Mouse (Mus musculus): Measurements from ENCODE around the gene Cisd2. TPM values are rescaled to one million over a fixed set of nuclear protein-coding genes. Genes with fewer than 3 reads are reported as not detected.

The Cisd2 gene
- 6.5 and 6.7 TPM in 2 replicates for polyA plus RNA-seq (2012; rRNA removed)

DNA sequence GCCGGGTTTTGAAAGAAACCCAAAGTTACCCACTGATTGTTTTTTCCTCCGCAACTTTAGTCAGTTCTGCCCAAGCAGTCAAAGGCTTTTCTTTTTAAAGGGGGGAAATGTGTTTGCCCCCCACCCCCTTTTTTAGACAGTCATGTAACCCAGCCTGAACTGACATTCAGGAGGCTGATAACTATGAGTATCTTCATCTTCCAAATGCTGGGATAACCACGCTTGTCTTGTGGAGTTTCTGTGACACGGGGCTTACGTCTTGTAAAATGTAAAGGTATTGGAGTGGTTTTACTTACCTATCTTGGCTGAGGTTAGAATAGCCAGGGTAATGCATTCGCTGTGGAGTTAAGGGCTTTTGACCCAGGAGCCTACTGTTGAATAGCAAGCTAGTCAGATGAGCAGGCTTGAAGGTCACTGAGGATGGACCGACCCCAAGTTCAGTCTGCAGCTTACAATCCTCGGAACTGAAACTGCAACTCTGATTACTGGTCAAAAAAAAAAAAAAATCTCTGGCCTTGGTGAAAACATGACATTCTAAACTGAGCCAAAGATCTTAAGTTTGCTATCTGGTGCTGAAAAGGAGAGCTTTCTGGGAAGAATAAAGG is at the start of gene Cisd2:
Cisd2 (minus strand) TSS at position 318 of the 605 bp plus-strand sequence.
- H3K4me3 ChIP-seq (ENCODE audit: control insufficient read depth, low read depth, low read length) = peak within 1 kb of the TSS; percentile 86
- H3K36me3 ChIP-seq (ENCODE audit: control insufficient read depth, insufficient read depth, low read length) = no peaks in the 10 kb centered on the region
- no peaks in the 10 kb centered on the region for H3K27me3 ChIP-seq (ENCODE audit: control insufficient read depth, insufficient read depth, low read length)
- peaks cover 2% of the 10 kb centered on the region; the same call in 1 of the 2 replicates for H3K4me1 ChIP-seq (ENCODE audit: control insufficient read depth, insufficient read depth, low read length)
- peak within 1 kb of the TSS; percentile 95 for H3K27ac ChIP-seq (ENCODE audit: control insufficient read depth, insufficient read depth, low read depth, low read length)
- no peak for TF ChIP-seq CTCF (IDR thresholded peaks at IDR 0.05; ENCODE audit: control insufficient read depth, insufficient read depth, insufficient replicate concordance, low read depth, low read length)
- TF ChIP-seq POLR2A (IDR thresholded peaks at IDR 0.05; ENCODE audit: control insufficient read depth, low read depth, low read length) = no peak

DNA sequence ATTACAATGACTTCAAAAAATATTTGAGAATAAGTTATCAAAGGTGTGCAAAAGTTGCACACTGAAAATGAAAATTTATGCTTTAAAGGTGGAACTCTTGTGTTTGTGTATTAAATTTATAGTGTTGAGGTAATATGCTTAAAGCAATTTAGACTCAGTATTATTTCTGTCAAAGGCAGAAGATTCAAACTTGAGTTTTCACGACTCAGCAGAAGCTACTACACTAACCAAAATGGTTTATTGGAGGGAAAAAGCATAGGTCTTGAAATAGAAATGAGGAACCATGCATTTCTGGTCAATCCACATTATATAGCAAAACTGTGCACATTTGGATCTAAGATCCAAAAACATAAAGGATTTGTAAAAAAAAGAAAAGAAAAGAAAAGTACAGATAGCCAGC is 47.1 kb upstream of the Cisd2 start:
- Histone ChIP-seq H3K4me3 (ENCODE audit: control insufficient read depth, low read depth, low read length) (no peak overlapping the region), H3K4me1 (ENCODE audit: control insufficient read depth, insufficient read depth, low read length) (no peaks in the 10 kb centered on the region), H3K27me3 (ENCODE audit: control insufficient read depth, insufficient read depth, low read length) (no peaks in the 10 kb centered on the region), H3K36me3 (ENCODE audit: control insufficient read depth, insufficient read depth, low read length) (no peaks in the 10 kb centered on the region), H3K27ac (ENCODE audit: control insufficient read depth, insufficient read depth, low read depth, low read length) (no peak overlapping the region)
- no peak for TF ChIP-seq CTCF (IDR thresholded peaks at IDR 0.05; ENCODE audit: control insufficient read depth, insufficient read depth, insufficient replicate concordance, low read depth, low read length)
- TF ChIP-seq POLR2A (IDR thresholded peaks at IDR 0.05; ENCODE audit: control insufficient read depth, low read depth, low read length) = no peak

DNA sequence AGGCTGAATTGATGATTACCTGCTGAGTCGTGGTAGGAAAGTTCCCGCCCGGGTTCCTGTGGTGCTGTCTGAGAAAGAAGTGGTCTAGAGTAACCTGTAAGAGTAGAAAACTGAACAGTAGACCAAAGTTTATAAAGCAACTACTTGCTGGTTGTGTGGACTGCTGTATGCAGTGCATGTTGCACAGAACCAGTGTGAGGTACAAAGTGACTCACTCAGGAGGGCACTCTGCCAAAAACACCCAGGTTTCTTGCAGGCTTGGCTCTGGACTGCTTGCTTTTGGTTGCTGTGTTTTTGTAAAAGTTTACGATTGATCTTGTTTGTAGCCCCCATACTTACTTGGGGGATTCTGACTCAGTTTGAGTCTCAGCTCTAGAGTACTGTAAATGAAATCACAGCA is 46.2 kb upstream of the Cisd2 start:
- Histone ChIP-seq H3K27me3 (ENCODE audit: control insufficient read depth, insufficient read depth, low read length) (no peaks in the 10 kb centered on the region), H3K4me3 (ENCODE audit: control insufficient read depth, low read depth, low read length) (no peak overlapping the region), H3K27ac (ENCODE audit: control insufficient read depth, insufficient read depth, low read depth, low read length) (no peak overlapping the region), H3K36me3 (ENCODE audit: control insufficient read depth, insufficient read depth, low read length) (no peaks in the 10 kb centered on the region), H3K4me1 (ENCODE audit: control insufficient read depth, insufficient read depth, low read length) (no peaks in the 10 kb centered on the region)
- TF ChIP-seq POLR2A (IDR thresholded peaks at IDR 0.05; ENCODE audit: control insufficient read depth, low read depth, low read length) = no peak
- no peak for TF ChIP-seq CTCF (IDR thresholded peaks at IDR 0.05; ENCODE audit: control insufficient read depth, insufficient read depth, insufficient replicate concordance, low read depth, low read length)

DNA sequence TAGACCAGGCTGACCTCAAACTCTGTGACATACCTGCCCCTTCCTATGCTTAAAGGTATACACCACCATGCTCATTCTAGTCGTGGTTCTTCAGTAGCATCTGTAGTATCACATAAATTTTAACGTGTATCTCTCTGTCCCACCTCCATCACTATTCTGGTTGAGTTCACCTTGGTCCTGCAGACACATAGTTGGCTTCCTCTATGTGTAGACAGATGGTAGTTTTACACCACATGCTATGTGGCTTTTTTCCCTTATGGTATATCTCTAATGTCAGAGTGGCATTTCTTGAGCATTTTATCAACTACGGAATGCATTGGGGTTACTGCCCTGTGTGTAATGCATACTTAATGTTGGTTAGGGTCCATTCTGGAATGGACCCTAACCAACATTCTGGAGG is 45.4 kb upstream of the Cisd2 start:
- H3K27ac ChIP-seq (ENCODE audit: control insufficient read depth, insufficient read depth, low read depth, low read length) = no peak overlapping the region
- no peaks in the 10 kb centered on the region for H3K4me1 ChIP-seq (ENCODE audit: control insufficient read depth, insufficient read depth, low read length)
- no peak overlapping the region for H3K4me3 ChIP-seq (ENCODE audit: control insufficient read depth, low read depth, low read length)
- H3K27me3 ChIP-seq (ENCODE audit: control insufficient read depth, insufficient read depth, low read length) = no peaks in the 10 kb centered on the region
- H3K36me3 ChIP-seq (ENCODE audit: control insufficient read depth, insufficient read depth, low read length) = no peaks in the 10 kb centered on the region
- TF ChIP-seq CTCF (IDR thresholded peaks at IDR 0.05; ENCODE audit: control insufficient read depth, insufficient read depth, insufficient replicate concordance, low read depth, low read length) (no peak), POLR2A (IDR thresholded peaks at IDR 0.05; ENCODE audit: control insufficient read depth, low read depth, low read length) (no peak)

DNA sequence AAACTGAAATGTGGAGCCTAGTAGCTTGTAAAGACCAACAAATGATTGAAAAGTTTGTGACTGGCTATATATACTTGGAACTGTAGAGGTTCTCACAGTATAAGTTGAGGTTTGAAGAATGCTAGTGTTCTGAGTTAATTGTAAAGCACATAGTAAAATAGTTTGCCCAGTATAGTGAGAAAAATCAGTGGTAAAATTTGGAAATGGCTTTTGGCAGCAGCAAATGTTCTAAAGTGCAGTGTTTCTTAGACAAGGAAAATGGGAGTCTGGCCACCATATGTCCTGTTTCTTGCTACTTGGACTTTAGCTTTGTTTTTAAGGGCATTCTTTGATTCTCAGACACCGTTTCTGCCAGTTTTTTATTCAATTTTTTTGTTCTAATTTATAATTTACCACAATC is 44.7 kb upstream of the Cisd2 start:
- Histone ChIP-seq H3K36me3 (ENCODE audit: control insufficient read depth, insufficient read depth, low read length) (no peaks in the 10 kb centered on the region), H3K4me3 (ENCODE audit: control insufficient read depth, low read depth, low read length) (no peak overlapping the region), H3K4me1 (ENCODE audit: control insufficient read depth, insufficient read depth, low read length) (no peaks in the 10 kb centered on the region), H3K27ac (ENCODE audit: control insufficient read depth, insufficient read depth, low read depth, low read length) (no peak overlapping the region), H3K27me3 (ENCODE audit: control insufficient read depth, insufficient read depth, low read length) (no peaks in the 10 kb centered on the region)
- TF ChIP-seq POLR2A (IDR thresholded peaks at IDR 0.05; ENCODE audit: control insufficient read depth, low read depth, low read length) = no peak
- no peak for TF ChIP-seq CTCF (IDR thresholded peaks at IDR 0.05; ENCODE audit: control insufficient read depth, insufficient read depth, insufficient replicate concordance, low read depth, low read length)

DNA sequence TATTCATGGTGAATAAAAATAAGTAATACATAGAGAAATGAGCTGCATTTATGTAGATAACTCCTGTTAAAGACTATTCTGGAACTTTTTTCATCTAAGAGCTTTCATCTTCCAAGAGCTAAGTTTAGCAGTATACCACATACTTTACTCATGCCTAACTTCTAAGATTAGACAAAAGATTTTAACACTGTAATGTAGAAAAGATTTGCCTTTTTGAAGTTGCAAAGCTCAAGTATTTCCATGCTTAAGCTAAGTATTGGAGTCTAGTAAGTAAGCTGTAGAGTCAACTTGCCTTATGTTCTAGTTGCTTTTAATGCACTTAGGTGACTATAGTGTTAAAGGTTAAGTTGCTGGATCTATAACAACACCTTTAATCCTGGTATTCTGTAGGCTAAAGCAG is 35.3 kb upstream of the Cisd2 start:
- Histone ChIP-seq H3K4me1 (ENCODE audit: control insufficient read depth, insufficient read depth, low read length) (no peaks in the 10 kb centered on the region), H3K36me3 (ENCODE audit: control insufficient read depth, insufficient read depth, low read length) (peaks cover 4% of the 10 kb centered on the region), H3K4me3 (ENCODE audit: control insufficient read depth, low read depth, low read length) (no peak overlapping the region)

DNA sequence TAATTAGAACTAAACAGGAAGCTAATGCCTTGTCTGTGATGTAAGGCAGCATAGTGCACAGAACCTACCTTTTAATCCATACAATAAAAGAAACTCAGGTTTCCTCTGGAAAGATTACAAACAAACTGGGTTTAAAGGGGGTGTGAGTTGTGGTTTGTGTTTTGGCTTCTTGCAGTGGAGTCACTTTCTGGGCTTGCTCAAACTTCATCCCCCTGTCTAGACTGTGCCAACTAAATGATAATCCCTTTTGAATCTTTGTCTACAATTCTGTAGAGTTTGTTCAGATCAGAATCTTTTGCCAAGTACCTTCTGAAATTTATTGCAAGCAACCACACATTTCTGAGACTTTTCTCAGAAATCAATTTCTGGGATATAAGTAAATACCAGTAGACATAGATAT is 21.2 kb upstream of the Cisd2 start:
- Histone ChIP-seq H3K36me3 (ENCODE audit: control insufficient read depth, insufficient read depth, low read length) (peaks cover 1% of the 10 kb centered on the region; the same call in 1 of the 2 replicates), H3K4me3 (ENCODE audit: control insufficient read depth, low read depth, low read length) (no peak overlapping the region), H3K27me3 (ENCODE audit: control insufficient read depth, insufficient read depth, low read length) (no peaks in the 10 kb centered on the region), H3K4me1 (ENCODE audit: control insufficient read depth, insufficient read depth, low read length) (no peaks in the 10 kb centered on the region; the same call in 1 of the 2 replicates), H3K27ac (ENCODE audit: control insufficient read depth, insufficient read depth, low read depth, low read length) (no peak overlapping the region)
- TF ChIP-seq POLR2A (IDR thresholded peaks at IDR 0.05; ENCODE audit: control insufficient read depth, low read depth, low read length) (no peak), CTCF (IDR thresholded peaks at IDR 0.05; ENCODE audit: control insufficient read depth, insufficient read depth, insufficient replicate concordance, low read depth, low read length) (no peak)

More for the DNA sequence above, 35.3 kb upstream of the Cisd2 start:
- TF ChIP-seq POLR2A (IDR thresholded peaks at IDR 0.05; ENCODE audit: control insufficient read depth, low read depth, low read length) = no peak
- TF ChIP-seq CTCF (IDR thresholded peaks at IDR 0.05; ENCODE audit: control insufficient read depth, insufficient read depth, insufficient replicate concordance, low read depth, low read length) = no peak
- H3K27ac ChIP-seq (ENCODE audit: control insufficient read depth, insufficient read depth, low read depth, low read length) = no peak overlapping the region
- no peaks in the 10 kb centered on the region for H3K27me3 ChIP-seq (ENCODE audit: control insufficient read depth, insufficient read depth, low read length)

Data from testis, adult 2 months (tissue).